ENCODE assay signal across 8 mouse cellular contexts in the genomic region with DNA sequence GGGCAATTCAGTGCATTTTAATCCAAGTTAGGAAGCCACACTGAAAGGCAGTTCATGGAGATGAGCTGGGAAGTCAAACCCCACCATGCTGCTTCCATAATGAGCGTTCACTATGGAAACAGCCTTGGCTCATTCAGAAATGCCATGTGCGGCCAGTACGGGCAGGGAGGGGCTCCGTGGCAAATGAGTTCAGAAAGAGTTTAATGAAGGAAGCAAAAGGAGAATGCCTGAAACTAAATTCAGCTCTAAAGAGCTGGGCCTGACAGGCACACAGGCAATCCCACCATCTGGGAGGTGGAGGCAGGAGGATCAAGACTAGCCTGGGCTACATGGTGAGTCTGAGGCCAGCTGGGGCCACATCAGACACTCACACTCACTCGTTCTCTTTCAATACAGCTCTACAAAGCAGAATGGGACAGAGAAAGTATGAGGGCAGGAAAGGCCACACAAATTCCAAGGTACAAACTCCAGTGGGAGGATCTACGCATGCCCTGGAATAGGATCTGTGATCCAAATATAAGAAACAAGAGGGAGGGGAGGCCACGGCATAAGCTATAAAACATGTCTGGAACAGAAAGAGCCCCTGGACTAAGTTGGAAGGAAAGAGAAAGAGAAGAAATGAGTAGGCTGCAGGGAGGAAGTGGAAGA. TPM values are rescaled to one million over a fixed set of nuclear protein-coding genes. Genes with fewer than 3 reads are reported as not detected.
DNase-seq lines count a peak whose midpoint lies in the region; ATAC-seq and TF ChIP-seq lines count a peak whose summit lies in the region.

No protein-coding gene starts in this region.

- H3K4me3 ChIP-seq in kidney, adult 2 months (ENCODE audit: insufficient read depth, low read depth, low read length) = no peak overlapping the region
- H3K4me3 ChIP-seq in kidney, embryonic 14.5 days (ENCODE audit: low read length) = no peak overlapping the region
- H3K4me3 ChIP-seq in midbrain, postnatal 0 days (ENCODE audit: low read depth, low read length) = no peak overlapping the region
- H3K4me3 ChIP-seq in lung, postnatal 0 days (ENCODE audit: low read depth, low read length) = no peak overlapping the region

- no peak for TF ChIP-seq POLR2A in kidney, adult 2 months (IDR thresholded peaks at IDR 0.05; ENCODE audit: low read depth, low read length)

- TF ChIP-seq EP300 in lung, postnatal 0 days (IDR thresholded peaks at IDR 0.05) = no peak

- ATAC-seq in kidney, embryonic 14.5 days (ENCODE audit: low FRiP score, low TSS enrichment) = no peak
- ATAC-seq in midbrain, postnatal 0 days (ENCODE audit: low FRiP score) = peak; percentile 83
- ATAC-seq in lung, postnatal 0 days = no peak
- no peak for ATAC-seq in megakaryocyte progenitor cell, adult 5-6 weeks (replicated peaks; ENCODE audit: poor library complexity)

- no peak for TF ChIP-seq CTCF in kidney, adult 2 months (conservative IDR thresholded peaks at IDR 0.05; ENCODE audit: insufficient read depth, insufficient read length, low read depth, low read length)
- TF ChIP-seq CTCF in midbrain, postnatal 0 days (IDR thresholded peaks at IDR 0.05) = no peak
- no peak for TF ChIP-seq CTCF in lung, postnatal 0 days (IDR thresholded peaks at IDR 0.05)

- no peak overlapping the region for H3K9ac ChIP-seq in kidney, embryonic 14.5 days (ENCODE audit: low read depth, low read length)
- no peak overlapping the region for H3K9ac ChIP-seq in midbrain, postnatal 0 days (replicated peaks; ENCODE audit: low read length, poor library complexity, severe bottlenecking)
- no peak overlapping the region for H3K9ac ChIP-seq in lung, postnatal 0 days (replicated peaks; ENCODE audit: low read depth)

- 69% methylated on average over 7 of the region's 7 CpGs for WGBS in kidney, adult 2 months
- 85% methylated on average over 7 of the region's 7 CpGs for WGBS in kidney, embryonic 14.5 days
- WGBS in midbrain, postnatal 0 days = 32% methylated on average over 7 of the region's 7 CpGs
- 90% methylated on average over 7 of the region's 7 CpGs for WGBS in lung, postnatal 0 days

- no peak overlapping the region for H3K4me2 ChIP-seq in kidney, embryonic 14.5 days (replicated peaks; ENCODE audit: low read depth, low read length)
- no peak overlapping the region for H3K4me2 ChIP-seq in midbrain, postnatal 0 days (ENCODE audit: low read depth, low read length, poor library complexity, severe bottlenecking)
- H3K4me2 ChIP-seq in lung, postnatal 0 days (replicated peaks; ENCODE audit: low read depth, low read length) = no peak overlapping the region

- no peaks in the 10 kb centered on the region for H3K36me3 ChIP-seq in kidney, adult 2 months (ENCODE audit: control insufficient read depth, insufficient read depth, low read length)
- no peaks in the 10 kb centered on the region for H3K36me3 ChIP-seq in kidney, embryonic 14.5 days (ENCODE audit: control insufficient read depth, insufficient read depth, low read length)
- no peaks in the 10 kb centered on the region for H3K36me3 ChIP-seq in midbrain, postnatal 0 days (ENCODE audit: insufficient read depth, low read length)
- no peaks in the 10 kb centered on the region for H3K36me3 ChIP-seq in lung, postnatal 0 days (ENCODE audit: insufficient read depth, low read length)

- H3K27me3 ChIP-seq in kidney, adult 2 months (replicated peaks; ENCODE audit: control insufficient read depth, insufficient read depth, low read length) = no peaks in the 10 kb centered on the region
- H3K27me3 ChIP-seq in kidney, embryonic 14.5 days (ENCODE audit: control insufficient read depth, insufficient read depth, low read length) = no peaks in the 10 kb centered on the region
- H3K27me3 ChIP-seq in midbrain, postnatal 0 days (ENCODE audit: insufficient read depth, low read length) = no peaks in the 10 kb centered on the region
- no peaks in the 10 kb centered on the region for H3K27me3 ChIP-seq in lung, postnatal 0 days (replicated peaks; ENCODE audit: insufficient read depth, low read length)

- DNase-seq in kidney, adult 2 months = peak; percentile 78
- peak; percentile 38 for DNase-seq in embryo, embryonic 9.5 days (ENCODE audit: extremely low spot score)
- peak; percentile 58 to 64 for DNase-seq in kidney, postnatal 36 days
- DNase-seq in midbrain, postnatal 0 days (ENCODE audit: low spot score) = peak; percentile 91
- DNase-seq in lung, postnatal 0 days (ENCODE audit: low spot score) = no peak
- DNase-seq in cerebellum, adult 11-12 months = no peak

- peaks cover 17% of the 10 kb centered on the region for H3K4me1 ChIP-seq in kidney, adult 2 months (ENCODE audit: control insufficient read depth, insufficient read depth, low read length)
- no peaks in the 10 kb centered on the region for H3K4me1 ChIP-seq in kidney, embryonic 14.5 days (ENCODE audit: control insufficient read depth, insufficient read depth, low read length)
- H3K4me1 ChIP-seq in midbrain, postnatal 0 days (ENCODE audit: insufficient read depth, low read length) = no peaks in the 10 kb centered on the region
- no peaks in the 10 kb centered on the region for H3K4me1 ChIP-seq in lung, postnatal 0 days (ENCODE audit: insufficient read depth, low read depth, low read length)

- H3K9me3 ChIP-seq in kidney, embryonic 14.5 days (ENCODE audit: control insufficient read depth, low read length) = no peaks in the 10 kb centered on the region
- no peaks in the 10 kb centered on the region for H3K9me3 ChIP-seq in midbrain, postnatal 0 days (ENCODE audit: low read length)
- H3K9me3 ChIP-seq in lung, postnatal 0 days (ENCODE audit: low read length) = no peaks in the 10 kb centered on the region

- peak overlapping the region; percentile 65 for H3K27ac ChIP-seq in kidney, adult 2 months (ENCODE audit: insufficient read depth, low read depth, low read length)
- no peak overlapping the region for H3K27ac ChIP-seq in kidney, embryonic 14.5 days (ENCODE audit: low read depth, low read length)
- no peak overlapping the region for H3K27ac ChIP-seq in midbrain, postnatal 0 days (ENCODE audit: low read depth, low read length)
- H3K27ac ChIP-seq in lung, postnatal 0 days (ENCODE audit: low read length) = no peak overlapping the region

RNA-seq across cellular contexts. Expression of gene Sumf1, which starts 39.3 kb away (rescaled TPM):
- 37.6 and 46.0 TPM in 2 replicates for polyA plus RNA-seq in kidney, adult 2 months (2012; rRNA removed)
- polyA plus RNA-seq in kidney, embryonic 14.5 days (2014; fragmentation: Nextera tagmentation; extraction: Ambion mirVana) = 16.6 and 26.8 TPM in 2 replicates
- total RNA-seq in midbrain, postnatal 0 days (2014; rRNA removed) = 18.1 and 23.0 TPM in 2 replicates
- 12.3 and 13.7 TPM in 2 replicates for polyA plus RNA-seq in midbrain, postnatal 0 days (2015; fragmentation: Nextera tagmentation; extraction: Ambion mirVana)
- 33.4 and 33.9 TPM in 2 replicates for polyA plus RNA-seq in lung, postnatal 0 days (2015; fragmentation: Nextera tagmentation; extraction: Ambion mirVana)
- 12.8 and 18.5 TPM in 2 replicates for total RNA-seq in megakaryocyte progenitor cell, adult 5-6 weeks (2015)
- total RNA-seq in megakaryocyte progenitor cell, adult 5-6 weeks (2017) = 18.5 and 21.8 TPM in 2 replicates

Comparison
In these comparisons a context has a peak if more than half of its experiments do, and no peak if none do; other contexts are left out.
1. DNase-seq: peak in kidney, adult 2 months (single experiment), embryo, embryonic 9.5 days (single experiment), kidney, postnatal 36 days (2 of 2) and midbrain, postnatal 0 days (single experiment); none in lung, postnatal 0 days (single experiment) and cerebellum, adult 11-12 months (single experiment).